Mouse (Mus musculus): ENCODE results near the gene Pfkm. TPM values are rescaled to one million over a fixed set of nuclear protein-coding genes. Genes with fewer than 3 reads are reported as not detected.

The Pfkm gene
- polyA plus RNA-seq, 1 experiment from 2014 or later = 34.2 TPM

- Histone ChIP-seq H3K4me1 (ENCODE audit: control insufficient read depth, insufficient read depth, low read length) (0 out of 2 replicates have a peak, but pooled peaks cover 4% of the 10 kb centered on the region), H3K36me3 (ENCODE audit: control insufficient read depth, insufficient read depth, low read length) (peaks cover 6% of the 10 kb centered on the region; the same call in 1 of the 2 replicates), H3K4me2 (replicated peaks; ENCODE audit: low read depth, low read length) (peak overlapping the region; percentile 72), H3K27ac (ENCODE audit: low read depth, low read length) (peak overlapping the region; percentile 76), H3K9ac (ENCODE audit: low read depth, low read length) (peak overlapping the region; percentile 82), H3K27me3 (ENCODE audit: control insufficient read depth, insufficient read depth, low read length) (no peaks in the 10 kb centered on the region), H3K9me3 (ENCODE audit: control insufficient read depth, low read length) (no peaks in the 10 kb centered on the region), H3K4me3 (ENCODE audit: low read length) (peak overlapping the region; percentile 65)
- peak; percentile 96 for ATAC-seq (ENCODE audit: low FRiP score, low TSS enrichment)
- 2% methylated on average over 36 of the region's 37 CpGs for WGBS
These were observed 16.1 kb downstream of the Pfkm start for GRCm38 (mm10) chr15:98108297-98109152.

- WGBS = 83% methylated on average over 5 of the region's 5 CpGs
- ATAC-seq (ENCODE audit: low FRiP score, low TSS enrichment) = no peak
- Histone ChIP-seq H3K9me3 (ENCODE audit: control insufficient read depth, low read length) (no peaks in the 10 kb centered on the region), H3K27ac (ENCODE audit: low read depth, low read length) (no peak overlapping the region), H3K4me2 (replicated peaks; ENCODE audit: low read depth, low read length) (no peak overlapping the region), H3K4me1 (ENCODE audit: control insufficient read depth, insufficient read depth, low read length) (0 out of 2 replicates have a peak, but pooled peaks cover 4% of the 10 kb centered on the region), H3K27me3 (ENCODE audit: control insufficient read depth, insufficient read depth, low read length) (no peaks in the 10 kb centered on the region), H3K9ac (ENCODE audit: low read depth, low read length) (no peak overlapping the region), H3K4me3 (ENCODE audit: low read length) (no peak overlapping the region), H3K36me3 (ENCODE audit: control insufficient read depth, insufficient read depth, low read length) (peaks cover 6% of the 10 kb centered on the region; the same call in 1 of the 2 replicates)
These were observed 19.4 kb downstream of the Pfkm start for GRCm38 (mm10) chr15:98111791-98112190.

- no peak overlapping the region for H3K4me3 ChIP-seq (ENCODE audit: low read length)
- H3K36me3 ChIP-seq (ENCODE audit: control insufficient read depth, insufficient read depth, low read length) = peaks cover 12% of the 10 kb centered on the region; the same call in 1 of the 2 replicates
- WGBS = 81% methylated on average over 10 of the region's 10 CpGs
- H3K9me3 ChIP-seq (ENCODE audit: control insufficient read depth, low read length) = no peaks in the 10 kb centered on the region
- H3K4me1 ChIP-seq (ENCODE audit: control insufficient read depth, insufficient read depth, low read length) = no peaks in the 10 kb centered on the region
- H3K4me2 ChIP-seq (replicated peaks; ENCODE audit: low read depth, low read length) = no peak overlapping the region
- H3K27me3 ChIP-seq (ENCODE audit: control insufficient read depth, insufficient read depth, low read length) = no peaks in the 10 kb centered on the region
- ATAC-seq (ENCODE audit: low FRiP score, low TSS enrichment) = no peak
- no peak overlapping the region for H3K9ac ChIP-seq (ENCODE audit: low read depth, low read length)
- no peak overlapping the region for H3K27ac ChIP-seq (ENCODE audit: low read depth, low read length)
These were observed 21.9 kb downstream of the Pfkm start for GRCm38 (mm10) chr15:98114098-98114851.

- H3K27ac ChIP-seq (ENCODE audit: low read depth, low read length) = no peak overlapping the region
- H3K9me3 ChIP-seq (ENCODE audit: control insufficient read depth, low read length) = no peaks in the 10 kb centered on the region
- H3K4me3 ChIP-seq (ENCODE audit: low read length) = no peak overlapping the region
- peaks cover 21% of the 10 kb centered on the region; the same call in 1 of the 2 replicates for H3K36me3 ChIP-seq (ENCODE audit: control insufficient read depth, insufficient read depth, low read length)
- H3K9ac ChIP-seq (ENCODE audit: low read depth, low read length) = no peak overlapping the region
- 88% methylated on average over 10 of the region's 10 CpGs for WGBS
- H3K27me3 ChIP-seq (ENCODE audit: control insufficient read depth, insufficient read depth, low read length) = no peaks in the 10 kb centered on the region
- no peaks in the 10 kb centered on the region for H3K4me1 ChIP-seq (ENCODE audit: control insufficient read depth, insufficient read depth, low read length)
- ATAC-seq (ENCODE audit: low FRiP score, low TSS enrichment) = no peak
- H3K4me2 ChIP-seq (replicated peaks; ENCODE audit: low read depth, low read length) = no peak overlapping the region
These were observed 22.7 kb downstream of the Pfkm start for GRCm38 (mm10) chr15:98114852-98115778.

- no peak for ATAC-seq (ENCODE audit: low FRiP score, low TSS enrichment)
- Histone ChIP-seq H3K4me3 (ENCODE audit: low read length) (no peak overlapping the region), H3K27me3 (ENCODE audit: control insufficient read depth, insufficient read depth, low read length) (no peaks in the 10 kb centered on the region), H3K9me3 (ENCODE audit: control insufficient read depth, low read length) (no peaks in the 10 kb centered on the region), H3K9ac (ENCODE audit: low read depth, low read length) (no peak overlapping the region), H3K36me3 (ENCODE audit: control insufficient read depth, insufficient read depth, low read length) (peaks cover 24% of the 10 kb centered on the region), H3K4me1 (ENCODE audit: control insufficient read depth, insufficient read depth, low read length) (no peaks in the 10 kb centered on the region), H3K4me2 (replicated peaks; ENCODE audit: low read depth, low read length) (no peak overlapping the region), H3K27ac (ENCODE audit: low read depth, low read length) (no peak overlapping the region)
- 90% methylated on average over 9 of the region's 9 CpGs for WGBS
These were observed 23.4 kb downstream of the Pfkm start for GRCm38 (mm10) chr15:98115779-98116163.

- no peaks in the 10 kb centered on the region for H3K4me1 ChIP-seq (ENCODE audit: control insufficient read depth, insufficient read depth, low read length)
- no peak for ATAC-seq (ENCODE audit: low FRiP score, low TSS enrichment)
- no peak overlapping the region for H3K4me3 ChIP-seq (ENCODE audit: low read length)
- no peak overlapping the region for H3K9ac ChIP-seq (ENCODE audit: low read depth, low read length)
- no peaks in the 10 kb centered on the region for H3K9me3 ChIP-seq (ENCODE audit: control insufficient read depth, low read length)
- peaks cover 29% of the 10 kb centered on the region for H3K36me3 ChIP-seq (ENCODE audit: control insufficient read depth, insufficient read depth, low read length)
- no peak overlapping the region for H3K4me2 ChIP-seq (replicated peaks; ENCODE audit: low read depth, low read length)
- 85% methylated on average over 5 of the region's 5 CpGs for WGBS
- no peaks in the 10 kb centered on the region for H3K27me3 ChIP-seq (ENCODE audit: control insufficient read depth, insufficient read depth, low read length)
- H3K27ac ChIP-seq (ENCODE audit: low read depth, low read length) = no peak overlapping the region
These were observed 23.9 kb downstream of the Pfkm start for GRCm38 (mm10) chr15:98116287-98116686.

GRCm38 (mm10) chr15:98119363-98119762 lies 27.0 kb downstream of the Pfkm start:
- Histone ChIP-seq H3K9me3 (ENCODE audit: control insufficient read depth, low read length) (no peaks in the 10 kb centered on the region), H3K9ac (ENCODE audit: low read depth, low read length) (no peak overlapping the region), H3K4me2 (replicated peaks; ENCODE audit: low read depth, low read length) (no peak overlapping the region), H3K27ac (ENCODE audit: low read depth, low read length) (no peak overlapping the region), H3K4me1 (ENCODE audit: control insufficient read depth, insufficient read depth, low read length) (no peaks in the 10 kb centered on the region), H3K36me3 (ENCODE audit: control insufficient read depth, insufficient read depth, low read length) (peaks cover 53% of the 10 kb centered on the region), H3K27me3 (ENCODE audit: control insufficient read depth, insufficient read depth, low read length) (no peaks in the 10 kb centered on the region), H3K4me3 (ENCODE audit: low read length) (no peak overlapping the region)
- ATAC-seq (ENCODE audit: low FRiP score, low TSS enrichment) = no peak
- whole genome bisulfite sequencing = 88% methylated on average over 12 of the region's 12 CpGs

- Histone ChIP-seq H3K27me3 (ENCODE audit: control insufficient read depth, insufficient read depth, low read length) (no peaks in the 10 kb centered on the region), H3K9me3 (ENCODE audit: control insufficient read depth, low read length) (no peaks in the 10 kb centered on the region), H3K4me3 (ENCODE audit: low read length) (no peak overlapping the region), H3K4me2 (replicated peaks; ENCODE audit: low read depth, low read length) (no peak overlapping the region), H3K36me3 (ENCODE audit: control insufficient read depth, insufficient read depth, low read length) (peaks cover 63% of the 10 kb centered on the region), H3K9ac (ENCODE audit: low read depth, low read length) (no peak overlapping the region), H3K27ac (ENCODE audit: low read depth, low read length) (no peak overlapping the region), H3K4me1 (ENCODE audit: control insufficient read depth, insufficient read depth, low read length) (no peaks in the 10 kb centered on the region)
- 97% methylated on average over 20 of the region's 20 CpGs for WGBS
- ATAC-seq (ENCODE audit: low FRiP score, low TSS enrichment) = no peak
These were observed 28.4 kb downstream of the Pfkm start for GRCm38 (mm10) chr15:98120831-98121230.
